Mouse (Mus musculus) bone marrow macrophage, adult 2 months (primary cell): ENCODE data around the gene Cdk18. TPM values are rescaled to one million over a fixed set of nuclear protein-coding genes. Genes with fewer than 3 reads are reported as not detected.

ENCODE experiments used
- H3K27ac ChIP-seq: 2 replicates; pipeline ENCODE4 v1.5.1; 2012; ENCODE audit warnings: low read depth, low read length; ENCODE audit not compliant: insufficient read depth
- H3K4me1 ChIP-seq: 2 replicates; pipeline ENCODE4 v1.6.1; 2012; ENCODE audit warnings: low read length; ENCODE audit not compliant: control insufficient read depth, insufficient read depth
- H3K4me3 ChIP-seq: 2 replicates; pipeline ENCODE4 v1.5.1; 2012; ENCODE audit warnings: mild to moderate bottlenecking, low read length, moderate library complexity; ENCODE audit not compliant: insufficient read depth
- CTCF ChIP-seq: IDR thresholded peaks from 2 replicates; pipeline ENCODE4 v1.5.1; 2012; ENCODE audit warnings: low read depth, mild to moderate bottlenecking, low read length, moderate library complexity
- POLR2A ChIP-seq: IDR thresholded peaks from 2 replicates; pipeline ENCODE4 v1.6.1; 2012; ENCODE audit warnings: mild to moderate bottlenecking, low read depth, low read length, borderline replicate concordance
- polyA plus RNA-seq: library from polyadenylated mRNA; stranded (reverse); fragments of >200 nt; gene quantifications from 2 replicates; pipeline ENCODE4 v1.2.4, GENCODE M21; 2012; ENCODE audit not compliant: missing spikeins, insufficient read depth, insufficient read length

The Cdk18 gene
- polyA plus RNA-seq, 1 experiment: 65.3 TPM

GRCm38 (mm10) chr1:132150817-132151601 lies 11.5 kb upstream of the Cdk18 start:
- H3K27ac ChIP-seq: no peak overlapping the region
- H3K4me3 ChIP-seq: no peak overlapping the region
- TF ChIP-seq CTCF: 0 out of 2 replicates have a peak, but pooled peaks have one; percentile 10
- TF ChIP-seq POLR2A: no peak
- peaks cover 45% of the 10 kb centered on the region for H3K4me1 ChIP-seq

DNA sequence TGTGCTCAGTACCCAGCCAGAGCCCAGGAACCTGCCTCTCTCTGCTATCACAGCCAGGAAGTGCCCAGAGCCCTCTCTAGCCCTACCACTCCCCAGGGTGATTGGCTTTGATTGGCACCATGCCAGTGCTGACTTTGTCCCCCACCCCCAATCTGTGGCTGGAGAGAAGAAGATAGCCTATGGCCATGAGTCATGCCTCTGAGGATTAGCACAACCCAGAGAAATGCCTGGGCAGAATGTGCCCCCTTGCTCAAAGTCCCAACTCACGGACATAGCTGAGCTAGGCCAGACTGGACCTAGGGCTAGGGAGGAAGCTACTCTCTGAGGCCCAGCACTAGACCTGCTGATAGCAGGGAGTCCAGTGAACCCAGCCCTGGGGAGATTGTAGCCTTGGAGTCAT lies 10.7 kb upstream of the Cdk18 start:
- Histone ChIP-seq H3K4me1 (peaks cover 49% of the 10 kb centered on the region), H3K27ac (peak overlapping the region; percentile 51), H3K4me3 (no peak overlapping the region)
- TF ChIP-seq POLR2A (no peak), CTCF (no peak)

DNA sequence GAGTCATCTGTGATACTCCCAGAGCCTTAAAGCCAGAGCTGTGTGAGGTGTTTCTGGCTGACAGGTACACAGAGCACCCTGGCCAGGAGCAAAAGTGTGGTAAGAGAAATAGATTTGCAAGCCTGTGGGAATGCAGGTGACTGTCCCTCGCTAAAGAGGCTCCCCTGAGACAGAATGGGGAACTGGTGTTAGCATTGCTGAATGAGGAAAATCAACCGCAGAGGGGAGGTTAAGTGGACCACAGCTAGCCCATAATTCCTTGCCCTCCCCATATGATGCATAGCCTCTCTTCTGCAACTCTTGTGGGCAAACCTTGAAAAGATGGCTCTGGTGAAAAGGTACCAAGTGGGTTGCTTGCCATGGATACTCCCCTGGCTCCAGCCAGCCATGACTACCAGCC lies 9.9 kb upstream of the Cdk18 start:
- Histone ChIP-seq H3K4me1 (peaks cover 51% of the 10 kb centered on the region), H3K27ac (peak overlapping the region; percentile 51; the same call in 1 of the 2 replicates), H3K4me3 (no peak overlapping the region)
- TF ChIP-seq CTCF: no peak
- no peak for TF ChIP-seq POLR2A

DNA sequence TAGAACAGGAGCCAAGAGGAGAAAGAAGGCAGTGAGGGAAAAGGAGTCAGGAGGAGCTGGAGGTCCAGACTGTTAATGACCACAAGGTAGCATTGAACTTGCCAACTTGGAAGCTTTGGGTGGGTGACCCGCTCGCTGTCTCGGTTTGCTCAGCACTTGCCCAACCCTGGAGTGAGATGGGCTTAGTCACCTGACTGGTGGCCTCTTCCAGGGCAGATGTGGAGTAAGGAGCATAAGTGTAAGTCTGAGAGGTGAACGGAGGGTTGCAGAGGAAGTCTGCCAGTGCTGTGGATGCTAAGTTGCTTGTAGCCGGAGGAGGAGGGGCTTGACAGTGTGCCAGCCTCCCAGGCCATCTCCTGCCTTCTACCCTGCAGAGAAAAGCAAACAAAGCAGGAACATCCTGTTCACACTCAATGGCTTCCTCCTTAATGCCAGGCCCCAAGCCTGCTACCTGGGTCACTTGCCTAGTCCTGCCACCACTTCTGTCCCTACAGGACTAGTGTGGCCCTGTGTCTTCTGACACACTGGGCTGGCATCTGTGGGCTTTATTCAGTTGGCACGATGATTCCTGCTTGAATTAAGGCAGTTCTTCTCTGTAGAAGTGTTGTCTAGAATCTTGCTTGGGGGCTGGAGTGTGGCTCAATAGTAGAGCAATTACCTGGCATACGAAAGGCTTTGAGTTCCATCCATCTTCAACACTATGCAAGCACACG lies 6.6 kb upstream of the Cdk18 start:
- peak overlapping the region; percentile 63 for H3K27ac ChIP-seq
- TF ChIP-seq POLR2A (no peak), CTCF (no peak)
- H3K4me1 ChIP-seq: peaks cover 59% of the 10 kb centered on the region
- H3K4me3 ChIP-seq: no peak overlapping the region

GRCm38 (mm10) chr1:132144837-132145236 lies 5.4 kb upstream of the Cdk18 start:
- H3K27ac ChIP-seq: no peak overlapping the region
- H3K4me1 ChIP-seq: peaks cover 49% of the 10 kb centered on the region
- TF ChIP-seq CTCF: no peak
- TF ChIP-seq POLR2A: no peak
- H3K4me3 ChIP-seq: no peak overlapping the region

DNA sequence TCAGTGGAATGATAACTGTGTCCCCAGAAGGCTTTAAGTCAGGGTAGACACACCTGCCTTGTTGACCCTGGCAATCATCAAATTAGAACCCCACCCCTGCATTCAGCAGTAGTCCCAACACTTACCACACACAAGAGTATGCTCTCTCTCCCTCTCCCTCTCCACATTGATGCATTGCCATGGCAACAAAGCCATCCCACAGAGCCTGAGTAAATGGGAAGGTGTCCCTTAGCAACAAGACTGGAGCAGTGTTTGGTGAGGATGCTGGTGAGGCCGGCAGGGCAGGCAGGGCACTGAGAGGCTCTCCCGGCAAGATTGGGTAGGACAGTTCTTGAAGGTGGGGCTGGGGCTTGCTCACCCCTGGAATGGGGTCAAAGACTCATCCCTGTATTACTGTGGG lies 4.7 kb upstream of the Cdk18 start:
- Histone ChIP-seq H3K4me3 (no peak overlapping the region), H3K27ac (no peak overlapping the region), H3K4me1 (peaks cover 45% of the 10 kb centered on the region)
- no peak for TF ChIP-seq POLR2A
- TF ChIP-seq CTCF: no peak

- Histone ChIP-seq H3K27ac (no peak overlapping the region), H3K4me1 (peaks cover 44% of the 10 kb centered on the region), H3K4me3 (no peak overlapping the region)
- TF ChIP-seq POLR2A: no peak
Observed at GRCm38 (mm10) chr1:132143730-132144129, 4.2 kb upstream of the Cdk18 start.

DNA sequence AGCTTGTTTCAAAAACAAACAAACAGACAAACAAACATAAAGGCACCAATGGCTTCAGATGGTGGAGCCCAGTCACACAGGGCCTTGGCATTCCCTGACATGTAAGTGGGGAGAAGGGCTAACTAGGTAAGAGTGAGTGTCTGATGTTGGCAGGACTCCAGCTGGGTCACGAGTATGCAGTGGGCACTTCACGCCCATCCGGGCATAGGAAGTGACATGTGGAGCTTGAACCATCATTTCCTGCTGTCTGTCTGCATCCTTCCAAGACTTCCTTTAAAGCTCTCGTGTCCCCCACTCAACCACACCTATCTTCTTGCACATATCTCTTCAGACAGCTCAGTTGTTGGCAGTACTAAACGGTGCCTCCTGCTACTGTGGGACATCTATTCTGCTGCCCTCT lies 3.6 kb upstream of the Cdk18 start:
- Histone ChIP-seq H3K4me3 (no peak overlapping the region), H3K4me1 (peaks cover 44% of the 10 kb centered on the region), H3K27ac (peak overlapping the region; percentile 48; the same call in 1 of the 2 replicates)
- no peak for TF ChIP-seq CTCF
- no peak for TF ChIP-seq POLR2A

DNA sequence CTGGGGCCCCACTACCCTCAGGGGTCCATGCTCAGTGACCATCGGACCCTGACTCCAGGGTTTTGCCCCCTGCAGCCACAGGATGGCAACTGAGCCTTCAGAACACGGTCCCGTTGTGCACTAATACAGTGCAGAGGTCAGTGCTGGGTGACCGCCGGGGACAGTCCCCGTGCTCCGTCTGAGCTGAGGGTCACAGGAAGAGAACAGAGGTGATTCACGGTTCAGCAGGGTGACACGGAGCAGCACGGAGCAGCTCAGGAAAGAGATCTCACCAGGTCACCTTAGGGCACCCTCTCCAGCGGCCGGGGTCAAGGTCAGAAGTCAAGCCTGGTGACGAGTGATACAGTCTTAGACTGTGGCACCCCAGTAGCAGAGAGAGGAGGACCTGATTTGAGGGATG lies 2.3 kb upstream of the Cdk18 start:
- no peak overlapping the region for H3K4me3 ChIP-seq
- H3K27ac ChIP-seq: no peak overlapping the region
- TF ChIP-seq CTCF (no peak), POLR2A (no peak)
- peaks cover 36% of the 10 kb centered on the region for H3K4me1 ChIP-seq

DNA sequence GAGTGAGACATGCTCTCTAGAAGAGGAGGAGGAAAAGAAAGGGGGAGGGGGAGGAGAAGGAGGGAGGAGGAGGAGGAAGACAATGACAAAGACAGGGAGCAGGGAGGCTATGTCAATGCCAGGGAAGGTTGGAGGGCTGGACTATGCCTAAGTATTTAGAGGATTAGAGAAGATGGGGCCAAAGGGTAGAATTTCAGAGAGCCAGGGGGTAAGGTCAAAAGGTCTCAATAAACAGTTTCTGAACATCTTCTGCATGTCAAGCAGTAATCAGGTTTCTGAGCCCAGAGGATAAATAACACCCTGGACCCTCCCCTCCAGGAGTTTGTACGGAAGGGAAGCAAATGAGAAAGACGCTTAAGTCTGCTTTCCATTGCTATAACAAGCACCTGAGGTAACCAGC lies 1.7 kb upstream of the Cdk18 start:
- Histone ChIP-seq H3K4me3 (no peak overlapping the region), H3K4me1 (peaks cover 35% of the 10 kb centered on the region), H3K27ac (no peak overlapping the region)
- TF ChIP-seq POLR2A (no peak), CTCF (no peak)
